Mouse (Mus musculus): ENCODE results near the gene Mfsd4b3. TPM values are rescaled to one million over a fixed set of nuclear protein-coding genes. Genes with fewer than 3 reads are reported as not detected.
"Not testable (repeated sequence)": the region's sequence is repeated elsewhere in the genome, so short reads cannot be mapped to it uniquely, and the experiment has no call there.

The Mfsd4b3 gene
- 1.2 and 2.1 TPM in 2 replicates for polyA plus RNA-seq (2012; rRNA removed)

DNA sequence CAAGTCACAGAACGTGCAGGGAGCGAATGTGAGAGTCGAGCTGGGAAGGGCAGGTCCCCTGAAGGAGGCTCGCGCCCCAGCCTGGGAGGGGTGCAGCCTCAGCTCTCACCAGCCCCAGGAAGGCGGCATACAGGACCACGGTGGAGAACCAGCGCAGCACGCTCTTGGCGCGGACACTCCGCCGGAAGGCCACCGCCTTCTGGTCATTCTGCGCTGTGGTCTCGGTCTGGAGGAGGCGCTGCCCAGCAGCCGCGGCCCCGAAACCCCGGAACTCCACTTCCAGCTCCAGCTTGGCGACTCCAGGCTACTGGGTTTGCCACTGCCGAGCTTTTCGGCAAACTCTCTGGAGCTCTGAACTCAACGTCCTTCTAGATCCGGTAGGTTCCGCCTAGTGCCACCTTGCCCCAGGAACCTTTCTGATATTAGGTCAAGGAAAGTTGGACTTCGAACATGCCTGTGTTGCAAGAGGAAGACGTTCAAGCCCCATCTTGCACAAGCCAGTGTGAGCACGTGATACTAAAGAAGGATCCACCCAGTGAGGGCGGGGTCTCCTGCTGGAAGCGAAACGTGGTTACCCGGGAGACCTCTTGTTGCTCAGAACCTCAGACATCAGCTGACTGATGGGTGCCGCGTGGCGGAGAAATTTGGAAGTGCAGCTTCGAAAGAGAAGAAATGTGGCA is at the start of gene Mfsd4b3:
Gene Mfsd4b3 (minus strand): TSS at position 393 of the 680 bp plus-strand sequence.
- DNase-seq (ENCODE audit: low read depth) = peak; percentile 92

DNA sequence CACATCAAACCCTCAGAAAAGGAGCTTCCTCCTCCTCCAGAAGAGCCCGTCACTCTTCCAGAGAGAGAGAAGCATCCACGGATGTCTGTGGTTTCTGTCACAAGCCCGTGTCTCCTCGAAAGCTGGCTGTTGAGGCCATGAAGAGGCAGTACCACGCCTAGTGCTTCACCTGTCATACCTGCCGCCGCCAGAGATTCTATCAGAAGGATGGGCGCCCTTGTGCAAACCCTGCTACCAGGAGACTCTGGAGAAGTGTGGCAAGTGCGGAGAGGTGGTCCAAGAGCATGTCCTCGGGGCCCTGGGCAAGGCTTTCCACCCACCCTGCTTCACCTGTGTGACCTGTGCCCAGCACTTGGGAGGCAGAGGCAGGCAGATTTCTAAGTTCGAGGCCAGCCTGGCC is 49.6 kb upstream of the Mfsd4b3 start:
- no peak for DNase-seq (ENCODE audit: low read depth)

DNA sequence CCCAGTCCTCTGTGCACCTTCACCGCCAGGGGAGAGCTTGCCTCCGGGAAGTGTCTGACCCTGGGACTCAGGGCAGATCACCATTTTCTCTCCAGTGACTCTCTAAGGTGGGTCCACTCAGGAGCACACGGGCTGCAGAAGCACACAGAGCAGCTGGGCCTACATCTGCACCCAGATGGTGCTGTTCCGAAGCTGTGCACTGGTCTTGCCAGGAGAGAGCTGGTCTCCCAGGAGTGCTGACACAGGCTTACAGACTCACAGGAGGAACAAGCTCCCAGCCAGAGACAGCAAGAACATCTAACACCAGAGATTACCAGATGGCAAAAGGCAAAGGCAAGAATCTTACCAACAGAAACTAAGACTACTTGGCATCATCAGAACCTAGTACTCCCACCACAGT is 48.9 kb upstream of the Mfsd4b3 start:
- DNase-seq (ENCODE audit: low read depth) = not testable (repeated sequence)

DNA sequence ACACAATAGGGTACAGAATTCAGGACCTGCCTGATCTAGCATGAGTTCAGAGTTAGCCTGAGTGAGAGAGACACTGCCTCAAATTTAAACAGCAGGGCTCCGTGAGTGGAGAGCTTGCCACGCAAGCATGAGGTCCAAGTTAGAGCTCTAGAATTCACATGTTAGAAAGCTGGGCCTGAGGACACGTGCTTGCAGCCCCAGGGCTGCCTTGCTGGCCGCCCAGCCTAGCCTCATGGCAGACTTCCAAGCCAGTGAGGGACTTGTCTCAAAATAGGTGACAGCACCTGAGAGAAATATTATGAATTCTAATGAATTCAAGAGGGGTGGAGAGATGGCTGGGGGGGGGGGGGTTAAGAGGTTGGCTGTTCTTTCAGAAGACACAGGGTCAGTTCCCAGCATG is 48.0 kb upstream of the Mfsd4b3 start:
- DNase-seq (ENCODE audit: low read depth) = no peak

DNA sequence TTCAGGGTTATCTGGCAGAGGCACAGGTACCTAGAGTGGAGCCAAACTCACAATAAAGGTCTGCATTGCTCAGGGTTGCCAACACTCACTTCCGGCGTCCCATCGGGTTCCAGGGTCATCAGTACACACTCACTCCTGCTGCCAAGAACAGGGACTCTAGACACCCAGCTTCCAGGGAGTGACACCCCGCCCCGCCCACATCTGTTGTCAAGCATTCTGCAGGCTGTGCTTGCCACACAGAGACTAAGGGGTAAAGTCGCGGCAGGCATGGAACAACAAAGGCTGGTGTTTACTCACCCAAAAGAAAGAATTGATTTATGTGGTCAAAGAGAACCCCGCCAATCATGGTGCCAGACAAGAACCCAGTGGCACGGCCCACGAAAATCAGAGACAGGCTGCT is 47.0 kb upstream of the Mfsd4b3 start:
- DNase-seq (ENCODE audit: low read depth) = no peak

DNA sequence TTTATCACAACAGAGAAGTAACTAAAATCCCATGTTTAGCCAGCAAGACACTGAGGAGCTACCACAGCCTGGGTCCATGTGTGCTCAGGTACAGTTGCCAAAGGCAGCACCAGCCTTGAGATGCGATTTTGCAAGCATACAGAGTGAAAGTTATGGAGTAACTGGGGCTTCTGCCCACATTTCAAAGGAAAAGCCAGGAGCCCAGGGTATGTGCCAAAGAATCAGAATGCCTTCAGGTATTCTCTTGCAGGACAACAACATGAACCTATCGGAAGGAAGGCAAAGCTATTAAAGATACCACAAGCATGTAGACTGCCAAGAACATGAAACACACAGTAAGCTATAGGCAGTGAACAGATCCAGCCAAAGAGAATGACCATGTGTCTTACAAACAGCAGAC is 40.8 kb upstream of the Mfsd4b3 start:
- peak; percentile 90 for DNase-seq (ENCODE audit: low read depth)

DNA sequence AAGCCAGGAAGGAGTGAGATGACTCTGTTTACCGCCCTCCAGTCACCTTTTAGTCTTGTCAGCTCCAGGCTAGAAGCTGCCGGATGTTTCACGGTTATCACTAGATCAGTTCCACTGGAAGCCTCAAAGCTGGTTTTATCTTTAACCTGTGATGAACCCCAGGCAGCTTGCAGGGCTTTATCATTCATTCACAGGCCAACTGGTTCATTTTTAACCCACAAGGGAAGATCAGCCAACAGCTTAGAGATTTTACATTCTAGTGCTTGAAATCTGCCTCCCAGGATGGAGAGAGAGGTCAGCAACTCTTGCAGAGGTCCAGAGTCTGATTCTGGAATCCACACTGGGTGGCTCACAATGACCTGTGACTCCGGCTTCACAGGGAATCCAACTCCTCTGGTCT is 31.2 kb upstream of the Mfsd4b3 start:
- no peak for DNase-seq (ENCODE audit: low read depth)

DNA sequence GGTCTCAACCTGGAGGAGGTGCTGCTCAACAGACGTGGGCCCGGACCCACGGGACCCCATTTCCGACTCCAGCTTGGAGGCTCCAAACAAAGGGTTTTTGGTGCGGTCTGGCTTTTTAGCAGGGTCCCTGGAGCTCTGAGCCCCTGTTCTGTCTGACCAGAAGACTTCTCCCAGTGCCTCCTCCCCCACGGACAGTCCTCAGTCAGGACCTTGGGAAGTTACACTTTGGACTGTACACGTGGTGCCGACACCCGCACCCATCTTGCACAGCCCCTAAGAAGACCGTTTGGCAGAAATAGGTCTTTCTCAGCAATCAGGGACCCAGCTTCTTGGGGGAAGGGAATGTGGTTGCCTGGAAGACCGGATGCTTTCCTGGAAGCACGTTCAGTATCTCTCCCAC is 26.5 kb upstream of the Mfsd4b3 start, which contains the start of gene Mfsd4b5:
Gene Mfsd4b5 (minus strand): TSS at position 181 of the 400 bp plus-strand sequence.
- DNase-seq (ENCODE audit: low read depth) = no peak

DNA sequence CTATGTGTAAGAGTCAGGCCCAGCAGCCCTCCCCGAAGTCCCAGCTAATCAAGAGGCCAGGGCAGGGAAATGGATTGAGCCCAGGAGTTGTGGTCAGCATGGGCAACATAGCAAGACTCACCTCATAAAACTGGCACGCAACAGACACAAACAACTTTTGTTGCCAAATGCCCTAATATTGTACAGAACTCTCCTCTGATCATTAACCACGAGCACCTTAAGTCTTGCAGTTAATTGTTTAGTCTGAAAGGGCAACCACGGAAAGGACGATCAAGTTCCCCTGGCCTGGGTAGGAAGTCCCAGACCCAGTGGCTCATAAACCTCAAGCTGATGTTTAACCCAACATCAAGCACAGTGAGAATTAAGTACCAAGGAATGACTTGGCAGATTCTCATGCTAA is 22.7 kb upstream of the Mfsd4b3 start:
- no peak for DNase-seq (ENCODE audit: low read depth)

DNA sequence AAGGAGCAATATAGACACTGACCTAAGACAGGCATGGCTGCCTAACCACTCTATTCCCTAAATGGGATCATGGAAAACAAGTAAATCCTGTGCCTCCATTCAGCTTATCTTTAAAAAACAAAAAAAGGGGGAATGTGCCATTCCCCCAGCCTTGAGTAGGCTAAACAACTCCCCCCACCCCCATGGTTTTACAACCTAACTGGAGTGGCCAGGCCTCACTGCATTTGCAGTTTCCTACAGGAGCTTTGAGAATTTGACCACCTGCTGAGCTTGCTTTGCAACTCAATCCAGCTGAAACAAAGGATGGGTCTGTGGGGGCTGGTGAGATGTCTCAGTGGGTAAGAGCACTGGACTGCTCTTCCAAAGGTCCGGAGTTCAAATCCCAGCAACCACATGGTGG is 18.3 kb upstream of the Mfsd4b3 start:
- DNase-seq (ENCODE audit: low read depth) = no peak

DNA sequence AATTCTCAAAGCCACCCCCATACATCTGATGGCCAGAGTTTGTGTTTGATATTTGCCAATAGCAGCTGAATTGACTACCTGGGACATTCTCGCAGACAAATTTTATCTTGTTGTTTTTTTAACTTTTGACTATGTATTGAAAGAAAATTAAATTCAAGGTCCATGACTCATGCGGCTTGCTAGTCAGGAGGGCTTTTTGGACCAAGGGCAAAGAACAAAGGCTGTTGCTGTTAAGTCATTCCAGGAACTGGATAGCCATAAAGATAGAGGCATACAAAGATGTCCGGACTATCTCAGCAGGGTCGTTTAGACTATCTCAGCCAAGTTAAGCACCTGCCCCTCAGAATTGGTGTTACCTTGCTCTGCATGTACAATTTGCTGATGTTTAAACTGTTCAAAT is 17.4 kb upstream of the Mfsd4b3 start:
- DNase-seq (ENCODE audit: low read depth) = no peak

DNA sequence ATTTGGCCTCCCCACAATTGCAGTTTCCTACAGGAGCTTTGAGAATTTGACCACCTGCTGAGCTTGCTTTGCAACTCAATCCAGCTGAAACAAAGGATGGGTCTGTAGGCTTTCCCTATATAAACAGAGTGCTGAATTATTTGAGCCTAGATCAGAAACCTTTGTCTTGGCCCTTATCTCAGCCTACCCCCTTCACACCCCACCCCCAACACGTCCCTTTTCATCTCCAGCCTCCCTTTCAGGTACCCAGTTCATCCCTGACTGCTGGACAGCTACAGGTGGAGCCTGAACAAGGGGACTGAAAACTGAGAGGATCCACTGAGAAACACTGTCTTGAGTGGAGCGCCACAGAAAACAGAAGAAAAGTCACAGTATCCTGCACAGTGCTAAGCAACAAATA is 15.8 kb upstream of the Mfsd4b3 start:
- no peak for DNase-seq (ENCODE audit: low read depth)

DNA sequence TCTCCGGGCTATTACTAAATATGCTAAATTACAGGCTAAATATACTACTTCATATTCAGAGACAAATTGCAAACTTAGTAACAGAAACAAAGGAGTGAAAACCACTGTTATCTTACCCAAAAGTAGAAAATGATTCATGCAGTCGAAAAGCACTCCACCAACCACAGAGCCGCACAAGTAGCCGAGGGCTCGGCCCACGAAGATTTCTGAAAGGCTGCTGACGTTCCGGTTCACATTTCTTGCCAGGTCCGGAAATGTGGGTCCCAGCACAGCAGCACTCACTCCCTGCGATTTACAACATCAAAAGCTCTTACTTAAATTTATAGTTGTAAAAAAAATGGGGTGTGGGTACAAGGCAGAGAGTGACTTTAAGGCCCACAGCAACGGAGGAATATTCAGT is 15.0 kb upstream of the Mfsd4b3 start:
- DNase-seq (ENCODE audit: low read depth) = no peak

DNA sequence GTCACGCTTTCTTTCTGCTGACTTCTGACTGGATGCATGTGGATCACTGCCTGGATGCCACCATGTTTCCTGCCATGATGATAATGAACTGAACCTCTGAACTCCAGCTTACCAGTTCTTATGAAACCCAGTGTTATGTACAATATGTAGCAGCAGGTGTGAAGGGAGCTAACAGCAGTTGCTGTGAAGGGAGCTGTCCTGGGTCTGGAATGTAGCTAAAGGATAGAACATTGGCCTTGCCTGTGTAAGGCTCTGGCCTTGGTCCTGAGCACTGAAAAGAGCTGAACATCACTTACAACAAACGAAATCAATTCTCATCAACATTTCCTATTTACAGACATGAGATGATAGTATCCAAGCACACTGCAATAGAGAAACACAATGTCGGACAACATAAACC is 7.6 kb upstream of the Mfsd4b3 start:
- no peak for DNase-seq (ENCODE audit: low read depth)

DNA sequence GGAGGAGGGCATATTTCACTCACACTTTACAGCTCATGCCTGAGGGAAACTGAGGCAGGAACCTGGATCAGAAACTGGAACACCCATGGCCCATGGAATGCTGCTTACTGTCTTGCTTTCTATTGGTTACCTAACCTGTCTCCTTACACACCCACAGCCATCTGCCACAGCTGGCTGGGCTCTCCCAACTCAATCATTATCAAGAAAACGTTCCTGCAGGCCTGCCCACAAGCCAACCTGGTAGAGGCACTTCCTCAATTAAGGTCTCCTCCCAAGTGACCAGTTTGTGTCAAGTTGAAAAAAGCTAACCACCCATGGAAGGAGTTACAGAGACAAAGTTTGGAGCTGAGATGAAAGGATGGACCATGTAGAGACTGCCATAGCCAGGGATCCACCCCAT is 2.0 kb upstream of the Mfsd4b3 start:
- no peak for DNase-seq (ENCODE audit: low read depth)

DNA sequence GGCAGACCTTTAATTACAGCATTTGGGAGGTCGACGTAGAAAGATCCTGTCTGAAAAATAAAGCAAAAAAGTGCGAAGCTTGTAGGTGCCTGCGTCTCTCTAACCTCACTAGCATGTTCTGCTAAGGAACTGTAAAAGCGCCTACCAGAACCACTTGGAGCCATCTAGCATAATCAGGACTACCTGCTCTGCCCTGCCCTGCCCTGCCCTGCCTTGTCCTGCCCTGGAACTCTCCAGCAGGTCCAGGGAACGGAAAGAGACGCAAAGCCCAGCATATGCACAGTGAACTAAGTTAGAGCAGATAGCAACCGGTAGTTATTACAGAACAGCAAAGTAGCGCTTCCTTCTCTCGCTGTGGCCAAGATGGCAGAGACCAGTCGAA is 479 bp upstream of the Mfsd4b3 start:
- no peak for DNase-seq (ENCODE audit: low read depth)

DNA sequence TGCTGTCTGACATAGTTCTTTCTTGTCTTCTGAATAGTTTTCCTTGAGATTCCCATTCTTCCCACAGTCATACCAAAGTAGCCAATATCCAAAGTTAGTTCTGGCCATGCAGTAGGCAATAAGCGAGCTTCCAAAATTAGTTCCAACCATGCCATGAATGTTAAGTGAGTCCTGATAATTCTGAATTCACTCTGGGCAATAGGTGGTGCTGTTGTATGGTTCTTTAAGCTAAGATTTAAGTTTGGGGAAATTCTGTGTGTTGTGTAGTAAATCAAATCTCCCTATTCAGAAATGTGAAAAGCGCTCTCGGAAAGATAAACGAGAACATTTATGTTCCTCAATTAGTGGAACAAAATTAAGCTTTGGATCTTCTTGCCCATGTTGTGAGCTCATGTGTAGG is 1.7 kb downstream of the Mfsd4b3 start:
- DNase-seq (ENCODE audit: low read depth) = no peak

DNA sequence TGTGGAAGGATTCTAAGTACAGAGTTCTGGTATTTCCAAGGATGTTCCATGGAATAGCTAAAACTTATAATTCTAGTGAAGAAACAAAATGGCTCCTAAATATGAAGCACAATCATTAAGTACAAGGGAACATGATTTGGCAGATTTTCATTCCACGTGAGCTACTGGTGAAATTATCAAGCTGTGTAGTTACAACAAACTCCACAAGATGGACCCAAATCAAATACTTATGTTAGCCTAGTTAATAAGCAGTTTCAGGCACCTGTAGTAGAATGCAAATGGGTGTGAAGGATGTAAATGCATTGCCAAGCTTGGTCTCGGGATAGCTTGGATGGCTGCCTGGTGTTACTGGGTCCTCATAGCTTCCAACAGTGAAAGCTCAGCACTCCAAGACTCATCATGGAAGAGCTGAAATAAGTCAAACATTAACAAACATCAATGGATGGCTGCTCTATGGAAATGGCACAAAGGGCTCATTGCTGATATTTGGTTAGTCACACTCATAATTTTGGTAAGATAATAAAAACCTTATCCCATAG is 3.5 kb downstream of the Mfsd4b3 start:
- DNase-seq (ENCODE audit: low read depth) = no peak

DNA sequence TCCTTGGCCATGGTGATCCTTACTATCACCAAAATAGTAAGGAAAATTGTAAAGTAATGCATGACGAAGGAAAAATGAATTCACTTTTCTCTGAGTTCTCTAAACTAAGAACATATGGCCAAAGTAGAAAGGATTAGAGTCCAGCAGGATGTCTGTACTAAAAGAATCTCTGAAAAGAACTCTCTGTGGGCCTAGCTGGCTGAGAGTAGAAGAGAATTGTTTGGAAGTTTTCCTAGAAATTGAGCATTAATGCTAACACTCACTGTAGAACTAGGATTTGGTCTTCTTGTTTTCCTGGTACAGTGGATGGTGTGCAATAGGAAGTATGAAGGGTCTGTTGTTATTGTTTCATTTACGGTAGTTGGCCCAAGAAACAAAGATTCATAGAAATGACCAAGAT is 4.8 kb downstream of the Mfsd4b3 start:
- no peak for DNase-seq (ENCODE audit: low read depth)

DNA sequence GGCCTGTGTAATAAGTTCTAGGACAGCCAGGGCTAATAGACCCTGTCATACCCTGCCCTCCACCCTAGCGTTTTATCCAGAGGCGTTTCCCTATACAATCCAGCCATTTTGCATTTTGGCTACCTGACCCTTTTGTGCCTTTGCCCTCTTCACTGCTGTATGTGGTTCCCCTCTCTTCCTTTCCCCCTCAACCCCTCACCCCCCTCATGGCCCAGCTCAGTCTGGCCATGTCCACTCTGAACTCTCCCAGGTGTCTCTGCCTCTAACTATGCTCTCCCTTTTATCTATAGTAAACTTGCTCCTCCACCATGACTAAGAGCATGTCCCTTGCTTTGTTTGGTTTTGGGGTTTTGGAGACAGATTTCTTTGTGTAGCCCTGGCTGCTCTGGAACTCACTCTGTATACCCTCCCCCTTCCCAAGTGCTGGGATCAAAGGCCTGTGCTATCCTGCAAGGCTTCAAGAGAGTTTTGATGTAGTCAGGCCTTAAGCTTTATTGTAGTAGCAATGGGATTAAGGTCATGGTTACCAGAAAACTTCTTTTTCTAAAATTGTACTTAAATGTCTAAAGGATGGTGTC is 10.5 kb downstream of the Mfsd4b3 start:
- no peak for DNase-seq (ENCODE audit: low read depth)

DNA sequence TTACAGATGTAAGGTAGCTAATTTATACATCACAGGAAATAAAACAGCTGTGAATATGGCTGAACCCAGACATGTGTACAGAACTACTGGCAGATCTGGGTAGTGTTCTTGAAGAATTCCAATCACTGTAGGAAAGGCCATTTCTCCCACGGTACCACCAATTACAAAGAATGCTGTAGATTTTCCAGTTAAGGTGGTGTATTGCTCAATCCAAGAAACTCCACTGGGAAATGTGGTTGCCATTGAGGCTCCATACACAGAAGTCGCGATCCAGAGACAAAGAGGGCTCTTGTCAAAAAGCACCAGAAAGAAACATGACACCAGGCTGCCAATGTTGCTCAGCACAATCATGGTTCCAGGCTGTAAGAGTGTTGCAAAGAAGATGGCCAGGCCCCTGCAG is 12.8 kb downstream of the Mfsd4b3 start:
- DNase-seq (ENCODE audit: low read depth) = not testable (repeated sequence)

DNA sequence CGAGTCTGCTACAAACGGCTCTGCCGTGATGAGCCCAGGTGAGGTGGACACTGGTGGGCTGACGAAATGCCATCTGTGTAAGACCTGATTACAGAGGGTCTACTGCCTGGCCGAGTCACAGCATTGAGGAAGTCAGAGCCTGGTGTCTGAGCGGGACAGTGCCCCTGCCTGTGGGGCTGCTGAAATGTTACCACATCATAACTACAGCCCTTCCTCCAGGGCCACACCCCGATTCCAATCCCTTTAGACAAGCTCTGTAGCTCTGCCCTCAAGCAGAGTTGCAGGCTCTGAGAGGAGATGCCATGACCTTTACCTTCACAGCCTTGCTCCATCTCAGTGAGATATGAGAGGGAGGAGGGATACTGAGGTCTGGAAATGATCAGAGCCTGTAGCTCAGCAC is 23.4 kb downstream of the Mfsd4b3 start:
- no peak for DNase-seq (ENCODE audit: low read depth)

DNA sequence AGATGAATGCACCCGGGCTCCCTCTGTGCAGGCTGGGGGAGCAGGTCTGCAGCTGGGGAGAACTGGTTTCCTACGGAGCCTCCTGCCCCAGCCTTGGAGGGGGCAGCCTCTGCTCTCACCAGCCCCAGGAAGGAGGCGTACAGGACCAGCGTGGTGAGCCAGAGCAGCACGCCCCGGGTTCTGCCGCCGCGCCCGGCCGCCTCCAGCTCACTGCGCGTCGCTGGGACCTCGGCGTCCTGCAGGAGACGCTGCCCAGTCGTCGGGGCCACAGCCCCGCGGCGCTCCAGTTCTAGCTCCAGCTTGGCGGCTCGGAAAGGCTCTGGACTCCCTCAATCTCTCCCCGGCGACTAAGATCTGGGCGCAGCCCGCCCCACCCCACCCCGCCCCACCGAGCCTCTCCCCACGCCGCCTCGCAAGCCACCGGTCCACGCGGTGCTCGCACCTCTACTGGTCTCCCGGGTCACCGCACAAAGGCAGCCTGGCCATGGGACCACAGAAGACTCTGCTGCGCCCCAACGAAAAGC is 33.3 kb downstream of the Mfsd4b3 start, which contains the start of gene Mfsd4b2:
Gene Mfsd4b2 (minus strand): TSS at position 308 of the 524 bp plus-strand sequence.
- DNase-seq (ENCODE audit: low read depth) = no peak

Data from gonadal fat pad, adult 2 months (tissue).